Mouse (Mus musculus) liver, embryonic 15.5 days (tissue): Measurements from ENCODE around the gene Gm7075. TPM values are rescaled to one million over a fixed set of nuclear protein-coding genes. Genes with fewer than 3 reads are reported as not detected.
A peak's percentile ranks its signal among the peaks of the same experiment; 100 is the strongest.
"Not testable (repeated sequence)": the region's sequence is repeated elsewhere in the genome, so short reads cannot be mapped to it uniquely, and the experiment has no call there.

Experiments
- ATAC-seq: fragments of 200-750 bp; cut with Nextera tagmentation; 2 replicates; pipeline ENCODE4 v1.8.0; 2017; ENCODE audit warnings: moderate number of reproducible peaks, mild to moderate bottlenecking, moderate library complexity; ENCODE audit not compliant: insufficient read depth
- H3K27ac ChIP-seq: fragments of 300-500 bp; sonication (generic); replicated peaks from 2 replicates; pipeline ENCODE4 v1.5.1; 2015; ENCODE audit warnings: mild to moderate bottlenecking, inconsistent platforms
- H3K27me3 ChIP-seq: fragments of 300-500 bp; sonication (generic); 2 replicates; pipeline ENCODE4 v1.6.1; 2015; ENCODE audit warnings: mild to moderate bottlenecking, inconsistent platforms
- H3K36me3 ChIP-seq: fragments of 300-500 bp; sonication (generic); replicated peaks from 2 replicates; pipeline ENCODE4 v1.6.1; 2015; ENCODE audit warnings: moderate library complexity, mild to moderate bottlenecking, inconsistent platforms
- H3K4me1 ChIP-seq: fragments of 300-500 bp; sonication (generic); replicated peaks from 2 replicates; pipeline ENCODE4 v1.6.1; 2015; ENCODE audit warnings: inconsistent platforms
- H3K4me2 ChIP-seq: fragments of 300-500 bp; sonication (generic); 2 replicates; pipeline ENCODE4 v1.6.1; 2015; ENCODE audit warnings: moderate library complexity, mild to moderate bottlenecking, inconsistent platforms
- H3K4me3 ChIP-seq: fragments of 300-500 bp; sonication (generic); replicated peaks from 2 replicates; pipeline ENCODE4 v1.5.1; 2015; ENCODE audit warnings: mild to moderate bottlenecking, inconsistent platforms
- H3K9ac ChIP-seq: fragments of 300-500 bp; sonication (generic); 2 replicates; pipeline ENCODE4 v1.6.1; 2015; ENCODE audit warnings: moderate library complexity, mild to moderate bottlenecking, inconsistent platforms
- H3K9me3 ChIP-seq: fragments of 300-500 bp; sonication (generic); replicated peaks from 2 replicates; pipeline ENCODE4 v1.6.1; 2016; ENCODE audit warnings: inconsistent platforms
- whole genome bisulfite sequencing: fragments of 180-500 bp; shearing (Covaris S2); methylation state at CpG from one replicate; pipeline ENCODE4 v1.1.7; 2015; ENCODE audit warnings: mixed read lengths; ENCODE audit not compliant: insufficient replicate concordance; 5-methylcytosine and 5-hydroxymethylcytosine counted together
- polyA plus RNA-seq: library from polyadenylated mRNA; unstranded; fragments of >200 nt; fragmentation: Nextera tagmentation; extraction: Ambion mirVana; gene quantifications from 2 replicates; pipeline ENCODE4 v1.2.1, GENCODE M21; 2015

The Gm7075 gene
- polyA plus RNA-seq = not detected in 2 replicates

DNA sequence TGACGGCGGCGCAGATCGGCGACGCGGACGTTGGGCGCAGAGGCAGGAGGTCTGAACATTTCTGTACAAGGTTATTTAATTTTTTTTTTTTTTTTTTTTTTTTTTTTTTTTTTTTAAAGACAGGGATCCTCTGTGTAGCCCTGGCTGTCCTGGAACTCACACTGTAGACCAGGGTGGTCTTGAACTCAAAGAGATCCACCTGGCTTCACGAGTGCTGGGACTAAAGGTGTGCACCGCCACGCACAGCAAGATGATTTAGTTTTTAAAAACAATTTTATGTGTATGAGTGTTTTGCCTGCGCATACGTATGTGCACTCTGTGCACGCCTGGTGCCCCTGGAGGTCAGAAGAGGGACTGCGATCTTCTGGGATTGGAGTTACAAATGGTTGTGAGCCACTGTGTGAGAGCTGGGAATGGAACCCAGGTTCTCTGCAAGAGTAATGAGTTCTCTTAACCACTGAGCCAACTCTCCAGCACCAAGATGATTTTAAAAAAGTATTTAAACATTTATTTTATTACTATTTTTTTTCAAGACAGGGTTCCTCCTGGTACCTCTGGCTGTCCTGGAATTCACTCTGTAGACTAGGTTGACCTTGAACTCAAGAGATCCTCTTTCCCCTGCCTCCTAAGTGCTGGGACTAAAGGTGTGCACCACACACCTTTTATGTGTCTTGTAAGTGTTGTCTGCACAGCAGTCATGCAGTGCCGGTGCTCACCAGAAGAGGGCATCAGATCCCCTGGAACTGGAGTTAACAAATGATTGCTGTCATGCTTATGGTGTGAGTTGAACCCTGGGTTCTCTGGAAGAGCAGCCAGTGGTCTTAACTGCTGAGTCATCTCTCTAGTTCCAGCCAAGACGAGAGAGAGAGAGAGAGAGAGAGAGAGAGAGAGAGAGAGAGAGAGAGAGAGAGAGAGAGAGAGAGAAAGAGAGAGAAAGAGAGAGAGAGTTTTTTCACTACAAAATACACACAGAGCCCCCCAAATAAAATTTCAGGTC, at the start of gene Gm7075:
Gene Gm7075, minus strand, starts transcription at position 51 of the 997 bp plus-strand sequence.
- ATAC-seq = no peak
- H3K4me3 ChIP-seq = no peak within 1 kb of the TSS
- no peak within 1 kb of the TSS for H3K27ac ChIP-seq
- H3K9ac ChIP-seq = no peak within 1 kb of the TSS
- peaks cover 24% of the 10 kb centered on the region for H3K4me1 ChIP-seq
- 77% methylated on average over 18 of the region's 18 CpGs for WGBS
- H3K9me3 ChIP-seq = no peaks in the 10 kb centered on the region
- no peak within 1 kb of the TSS for H3K4me2 ChIP-seq
- H3K36me3 ChIP-seq = no peaks in the 10 kb centered on the region
- H3K27me3 ChIP-seq = no peaks in the 10 kb centered on the region

GRCm38 (mm10) chr10:63460935-63461334, 39.3 kb upstream of the Gm7075 start:
- no peak overlapping the region for H3K4me3 ChIP-seq

GRCm38 (mm10) chr10:63457292-63458128, 35.9 kb upstream of the Gm7075 start:
- Histone ChIP-seq H3K9ac (no peak overlapping the region), H3K4me2 (no peak overlapping the region; the same call in 1 of the 2 replicates), H3K9me3 (no peaks in the 10 kb centered on the region), H3K27me3 (no peaks in the 10 kb centered on the region), H3K4me3 (no peak overlapping the region), H3K27ac (no peak overlapping the region), H3K36me3 (no peaks in the 10 kb centered on the region), H3K4me1 (no peaks in the 10 kb centered on the region)
- WGBS = 54% methylated on average over 17 of the region's 17 CpGs
- no peak for ATAC-seq

More at GRCm38 (mm10) chr10:63460935-63461334, 39.3 kb upstream of the Gm7075 start:
- H3K4me1 ChIP-seq = no peaks in the 10 kb centered on the region
- no peak for ATAC-seq
- no peak overlapping the region for H3K27ac ChIP-seq
- no peaks in the 10 kb centered on the region for H3K36me3 ChIP-seq
- WGBS = 44% methylated on average over 5 of the region's 5 CpGs
- no peaks in the 10 kb centered on the region for H3K27me3 ChIP-seq
- no peak overlapping the region for H3K4me2 ChIP-seq
- no peak overlapping the region for H3K9ac ChIP-seq
- no peaks in the 10 kb centered on the region for H3K9me3 ChIP-seq

GRCm38 (mm10) chr10:63455110-63455878, 33.7 kb upstream of the Gm7075 start:
- H3K9ac ChIP-seq = no peak overlapping the region
- WGBS = 38% methylated on average over 8 of the region's 8 CpGs
- no peaks in the 10 kb centered on the region for H3K36me3 ChIP-seq
- H3K27me3 ChIP-seq = no peaks in the 10 kb centered on the region
- H3K27ac ChIP-seq = no peak overlapping the region
- H3K9me3 ChIP-seq = no peaks in the 10 kb centered on the region
- no peaks in the 10 kb centered on the region for H3K4me1 ChIP-seq
- no peak overlapping the region for H3K4me3 ChIP-seq
- ATAC-seq = no peak
- no peak overlapping the region for H3K4me2 ChIP-seq

- WGBS = 50% methylated on average over 4 of the region's 4 CpGs
- ATAC-seq = no peak
Measured at GRCm38 (mm10) chr10:63453926-63454325, 32.3 kb upstream of the Gm7075 start.

GRCm38 (mm10) chr10:63444602-63445387, 23.2 kb upstream of the Gm7075 start:
- H3K9me3 ChIP-seq, H3K4me3 ChIP-seq, H3K4me2 ChIP-seq, H3K9ac ChIP-seq, H3K27me3 ChIP-seq, H3K36me3 ChIP-seq, H3K4me1 ChIP-seq: not testable (repeated sequence)
- H3K27ac ChIP-seq = peak overlapping the region; percentile 55
- 53% methylated on average over 13 of the region's 13 CpGs for WGBS
- peak; percentile 95 for ATAC-seq

More at GRCm38 (mm10) chr10:63453926-63454325, 32.3 kb upstream of the Gm7075 start:
- H3K4me1 ChIP-seq = no peaks in the 10 kb centered on the region
- H3K36me3 ChIP-seq = no peaks in the 10 kb centered on the region
- no peaks in the 10 kb centered on the region for H3K9me3 ChIP-seq
- no peak overlapping the region for H3K4me2 ChIP-seq
- H3K27me3 ChIP-seq = no peaks in the 10 kb centered on the region
- H3K27ac ChIP-seq = no peak overlapping the region
- no peak overlapping the region for H3K4me3 ChIP-seq
- H3K9ac ChIP-seq = no peak overlapping the region

DNA sequence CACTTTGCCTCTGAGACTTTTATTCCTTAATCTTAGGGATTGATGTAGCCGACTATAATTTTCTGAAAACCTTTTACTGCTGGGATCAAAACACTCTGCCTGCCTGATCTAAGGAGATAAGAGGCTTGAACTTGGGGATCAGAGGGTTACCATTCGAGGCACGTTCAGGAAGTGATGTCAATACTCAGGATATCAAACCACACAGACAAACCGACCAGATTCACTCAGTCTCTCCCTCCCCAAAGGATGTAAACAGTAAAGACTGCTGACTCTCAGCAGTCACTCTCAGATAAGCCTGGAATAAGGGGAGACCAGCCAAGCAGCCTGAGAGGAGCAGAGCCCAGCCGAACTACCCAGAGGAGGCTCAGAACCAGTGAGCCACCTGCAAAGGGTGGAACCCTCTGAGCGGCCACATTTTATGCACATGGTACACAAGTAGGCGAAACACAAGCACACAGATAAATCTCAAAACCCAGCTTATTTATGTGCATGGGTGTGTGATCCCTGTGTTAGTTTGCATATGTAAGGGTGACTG, 18.2 kb upstream of the Gm7075 start:
- Histone ChIP-seq H3K9me3 (no peaks in the 10 kb centered on the region), H3K36me3 (no peaks in the 10 kb centered on the region), H3K4me2 (no peak overlapping the region), H3K4me3 (no peak overlapping the region), H3K9ac (no peak overlapping the region), H3K27me3 (no peaks in the 10 kb centered on the region), H3K4me1 (0 out of 2 replicates have a peak, but pooled peaks cover 5% of the 10 kb centered on the region), H3K27ac (no peak overlapping the region)
- 33% methylated on average over 7 of the region's 7 CpGs for WGBS
- ATAC-seq = no peak

GRCm38 (mm10) chr10:63438736-63439262, 17.2 kb upstream of the Gm7075 start:
- Histone ChIP-seq H3K9ac (no peak overlapping the region), H3K9me3 (no peaks in the 10 kb centered on the region), H3K27ac (no peak overlapping the region), H3K4me1 (0 out of 2 replicates have a peak, but pooled peaks cover under 1% of the 10 kb centered on the region), H3K36me3 (no peaks in the 10 kb centered on the region), H3K27me3 (no peaks in the 10 kb centered on the region), H3K4me3 (no peak overlapping the region), H3K4me2 (no peak overlapping the region)
- ATAC-seq = no peak

DNA sequence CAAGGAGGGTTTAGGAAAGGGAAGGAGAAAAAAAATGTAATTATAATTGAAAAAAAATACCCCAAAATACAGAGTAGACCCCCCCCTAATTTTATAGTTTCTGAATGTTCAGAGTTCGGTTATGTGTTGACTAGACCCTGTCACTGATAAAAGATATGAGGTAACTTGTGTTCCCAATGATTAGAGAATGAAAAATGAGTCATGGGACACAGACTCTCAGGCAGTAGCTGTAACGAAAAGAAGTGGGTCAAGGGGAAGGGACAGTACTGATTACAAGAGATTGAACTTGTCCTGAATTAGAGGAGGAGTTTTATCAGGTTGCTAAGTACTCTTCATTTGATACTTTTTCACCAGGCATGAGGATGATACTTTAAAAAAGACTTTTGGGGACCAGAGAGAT, 11.3 kb upstream of the Gm7075 start:
- Histone ChIP-seq H3K4me2 (no peak overlapping the region), H3K9ac (no peak overlapping the region), H3K4me3 (no peak overlapping the region), H3K4me1 (peaks cover 21% of the 10 kb centered on the region), H3K36me3 (no peaks in the 10 kb centered on the region), H3K27ac (no peak overlapping the region), H3K27me3 (no peaks in the 10 kb centered on the region), H3K9me3 (no peaks in the 10 kb centered on the region)
- ATAC-seq = no peak
- 15% methylated on average over 2 of the region's 2 CpGs for WGBS

- H3K4me2 ChIP-seq = no peak overlapping the region
- H3K9me3 ChIP-seq = no peaks in the 10 kb centered on the region
- WGBS = 81% methylated on average over 8 of the region's 8 CpGs
- H3K36me3 ChIP-seq = no peaks in the 10 kb centered on the region
- ATAC-seq = no peak
- no peak overlapping the region for H3K9ac ChIP-seq
- H3K4me3 ChIP-seq = no peak overlapping the region
- no peaks in the 10 kb centered on the region for H3K27me3 ChIP-seq
- peaks cover 21% of the 10 kb centered on the region for H3K4me1 ChIP-seq
- H3K27ac ChIP-seq = no peak overlapping the region
Measured at GRCm38 (mm10) chr10:63432099-63432498, 10.5 kb upstream of the Gm7075 start.
